Mouse (Mus musculus): ENCODE measurements around the gene Ubash3b. TPM values are rescaled to one million over a fixed set of nuclear protein-coding genes. Genes with fewer than 3 reads are reported as not detected.

The Ubash3b gene
- total RNA-seq, 2 experiments from 2014 or later: 6.2 to 6.9 TPM

DNA sequence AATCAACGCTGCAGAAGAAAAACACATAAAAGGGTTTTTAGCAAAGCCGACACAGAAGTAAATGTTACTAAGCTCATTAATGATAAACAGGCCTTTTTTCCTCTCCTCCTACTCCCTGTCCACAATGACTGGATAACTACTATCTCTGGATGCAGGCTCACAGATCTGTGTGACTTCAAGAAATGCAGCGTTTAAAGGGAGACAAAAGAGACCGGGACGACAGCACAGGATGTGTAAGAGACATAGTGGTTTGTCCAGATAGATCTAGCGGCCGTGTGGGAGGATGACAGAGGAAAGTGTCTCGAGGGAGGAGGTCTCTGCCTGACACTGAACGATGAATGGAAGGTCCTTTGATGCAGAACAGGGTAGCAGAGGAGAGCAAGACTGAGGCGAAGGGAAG, 5.4 kb upstream of the Ubash3b start:
- no peak for DNase-seq

- DNase-seq: no peak
These were observed 866 bp upstream of the Ubash3b start for GRCm38 (mm10) chr9:41162363-41162762.

GRCm38 (mm10) chr9:41160536-41161176, 841 bp downstream of the Ubash3b start:
- DNase-seq: no peak

DNA sequence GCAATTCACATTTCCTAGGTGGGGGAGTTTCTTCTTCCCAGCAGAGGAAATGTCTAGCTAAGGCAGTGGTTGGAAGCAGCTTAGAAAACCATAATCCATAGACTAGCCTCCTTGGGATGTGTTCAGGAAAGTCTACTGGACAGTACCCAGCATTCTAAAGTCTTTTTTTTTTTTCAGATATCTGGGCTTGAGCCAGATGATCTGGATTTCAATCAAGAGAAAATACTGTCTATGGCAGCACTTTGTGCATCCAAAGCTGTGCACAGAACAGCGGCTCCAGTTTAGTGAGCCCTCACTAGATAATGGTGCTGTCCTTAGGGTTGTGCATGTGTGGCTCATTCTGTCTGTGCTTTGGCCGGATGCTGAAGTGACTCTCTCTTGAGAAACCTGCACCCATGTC, 2.3 kb downstream of the Ubash3b start:
- DNase-seq: no peak

GRCm38 (mm10) chr9:41157872-41158567, 3.5 kb downstream of the Ubash3b start:
- DNase-seq: no peak

DNA sequence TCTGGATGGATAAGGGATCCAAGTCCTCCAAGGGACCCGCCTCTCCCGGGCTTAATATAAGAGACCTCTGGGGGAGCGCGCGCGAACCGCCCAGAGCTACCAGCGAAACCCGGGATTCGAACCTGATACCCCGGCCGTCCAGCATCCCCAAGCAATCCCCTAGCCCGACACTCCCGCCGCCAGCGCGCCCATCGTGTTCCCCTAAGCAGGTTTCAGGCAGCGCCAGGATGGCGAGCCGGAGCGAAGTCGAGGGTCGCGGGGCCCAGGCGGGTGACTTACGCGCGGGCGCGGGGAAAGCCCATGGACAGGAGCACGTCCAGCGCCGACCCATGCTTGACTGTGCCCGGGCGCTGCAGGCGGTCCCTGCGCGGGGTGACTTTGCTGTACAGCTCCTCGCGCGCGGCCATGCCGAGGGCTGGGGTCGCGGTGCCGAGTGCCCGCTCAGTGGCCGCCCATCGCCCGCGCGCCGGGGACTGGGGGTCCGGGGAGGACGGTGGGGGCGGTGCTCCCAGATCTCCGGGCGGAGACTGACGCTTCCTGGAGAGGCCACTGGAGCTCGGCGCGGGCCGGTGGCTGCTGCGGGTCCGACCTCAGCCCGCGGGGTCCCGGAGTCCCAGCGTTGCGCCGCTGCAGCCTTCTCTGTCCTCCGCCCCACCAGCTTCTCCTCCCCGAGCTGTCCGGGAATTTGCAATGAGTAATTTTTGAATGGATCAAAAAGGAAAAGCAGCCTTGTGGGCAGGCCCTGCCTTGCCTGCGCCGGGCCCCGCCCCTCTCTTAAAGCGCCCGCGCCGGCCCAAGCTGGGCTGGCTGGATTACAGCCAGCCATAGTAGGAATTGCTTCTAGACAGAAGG, 4.3 kb downstream of the Ubash3b start:
- DNase-seq: peak; percentile 76

DNA sequence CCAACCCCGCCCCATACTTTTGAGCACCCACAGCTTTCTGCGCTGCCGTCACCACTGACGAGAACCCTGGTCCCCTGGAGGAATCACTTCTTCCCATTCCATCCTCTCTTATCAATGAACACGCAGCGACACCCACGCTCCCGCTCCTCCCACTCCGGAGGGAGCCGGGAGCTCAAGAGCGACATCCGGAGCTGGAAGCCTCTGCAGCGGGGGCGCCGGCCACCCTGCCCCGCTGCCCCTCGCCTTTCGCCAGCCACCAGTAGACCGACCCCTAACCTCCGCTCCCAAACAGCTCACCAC, 4.8 kb downstream of the Ubash3b start:
- no peak for DNase-seq

DNA sequence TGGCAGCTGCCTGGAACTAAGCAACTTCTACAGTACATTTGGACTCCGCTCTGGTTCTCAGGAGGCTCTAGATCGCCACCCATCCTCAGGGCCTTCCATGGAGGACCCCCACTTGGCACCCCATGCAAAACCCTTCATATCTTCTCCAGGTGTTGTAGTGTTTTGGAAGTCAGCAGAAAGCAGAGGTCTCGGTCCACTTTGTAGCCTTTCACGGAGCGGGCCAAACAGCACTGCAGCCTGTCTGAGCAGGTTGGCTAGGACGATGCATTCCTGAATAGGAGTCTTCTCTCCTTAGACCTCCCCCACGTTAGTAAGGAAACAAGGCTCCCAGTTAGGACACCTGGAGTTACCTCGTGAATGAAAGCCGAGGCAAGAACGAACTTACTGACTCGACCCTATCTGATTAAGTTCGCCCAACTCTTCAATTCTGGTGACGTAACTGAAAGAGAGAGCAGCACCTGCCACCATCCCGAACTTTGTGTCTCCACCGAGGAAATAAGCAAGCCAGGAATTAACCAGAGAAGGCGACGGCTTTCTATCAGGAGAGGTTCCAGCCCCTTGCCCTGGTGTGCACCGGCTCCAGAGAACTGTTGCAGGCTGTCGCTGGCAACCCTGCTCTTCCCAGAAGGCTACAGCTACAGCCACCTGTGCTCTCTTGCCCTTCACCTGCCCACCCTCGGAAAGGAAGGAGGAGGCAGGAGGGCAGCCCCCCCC, 5.3 kb downstream of the Ubash3b start:
- no peak for DNase-seq

- no peak for DNase-seq
These were observed 7.5 kb downstream of the Ubash3b start for GRCm38 (mm10) chr9:41153979-41154378.

- DNase-seq: no peak
These were observed 8.4 kb downstream of the Ubash3b start for GRCm38 (mm10) chr9:41153050-41153449.

DNA sequence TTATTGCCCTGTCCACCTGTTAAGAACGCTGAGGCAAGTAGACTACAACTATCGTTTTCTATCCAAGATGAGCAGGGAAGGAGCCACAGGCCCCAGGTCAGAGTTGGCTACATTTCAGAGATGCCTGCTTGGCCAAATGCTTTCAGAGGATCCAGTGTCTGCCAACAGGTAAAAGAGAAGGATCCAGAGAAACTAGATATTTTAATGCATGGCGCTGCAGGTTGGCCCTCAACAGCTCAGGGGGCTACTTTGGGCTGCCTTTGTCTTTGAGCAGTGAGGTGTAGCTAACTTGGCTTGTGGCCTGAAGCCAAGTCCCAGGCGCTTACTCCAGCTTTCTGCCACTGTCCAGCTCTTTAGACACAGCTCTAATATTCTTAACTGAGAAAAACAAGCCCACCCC, 10.0 kb downstream of the Ubash3b start:
- DNase-seq: no peak

DNA sequence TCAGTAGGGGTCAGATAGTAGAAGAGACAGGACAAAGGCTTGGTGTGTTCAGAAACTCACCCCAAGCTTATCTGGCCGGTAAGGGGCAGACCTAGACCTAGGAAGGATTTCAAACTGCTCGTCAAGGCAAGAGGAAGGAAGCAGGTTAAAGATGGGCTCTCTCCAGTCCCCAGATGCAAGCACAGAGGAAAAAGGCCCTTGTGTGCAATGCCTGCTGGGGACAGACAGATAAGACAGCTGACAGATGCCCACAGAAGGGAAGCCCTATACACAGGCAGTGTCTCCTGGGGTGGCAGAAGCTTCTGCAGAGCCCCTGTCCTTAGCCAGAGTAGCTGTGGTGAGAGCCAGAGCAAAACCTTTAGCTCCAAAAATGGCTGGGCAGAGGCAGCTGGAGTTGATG, 11.6 kb downstream of the Ubash3b start:
- no peak for DNase-seq

DNA sequence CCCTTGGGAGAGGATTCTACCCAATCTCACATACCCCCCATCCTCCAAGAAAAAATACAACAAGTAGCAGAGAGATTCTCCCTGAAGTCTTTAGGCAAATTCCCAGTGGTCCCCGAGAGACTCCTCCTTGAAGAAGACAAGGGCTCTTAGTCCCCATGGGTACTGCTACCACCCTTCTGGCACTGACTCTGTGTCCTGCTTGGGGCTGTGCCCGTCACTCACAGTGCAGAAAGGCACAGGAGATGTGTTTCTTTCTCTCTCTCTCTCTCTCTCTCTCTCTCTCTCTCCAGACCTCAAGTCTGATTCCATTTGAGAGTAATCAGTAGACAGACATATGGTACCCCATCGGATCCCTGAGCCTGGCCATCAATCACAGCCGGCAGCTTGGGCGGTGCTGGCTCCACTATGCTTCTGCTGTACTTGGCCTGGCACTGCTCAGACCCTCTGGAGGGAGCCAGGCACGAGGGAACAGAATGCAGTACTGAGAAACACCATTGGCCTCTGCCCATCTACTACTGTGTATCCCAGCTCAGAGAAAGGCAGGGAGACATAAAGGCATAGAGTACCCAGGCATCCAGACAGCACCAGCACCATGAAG, 12.3 kb downstream of the Ubash3b start:
- no peak for DNase-seq

DNA sequence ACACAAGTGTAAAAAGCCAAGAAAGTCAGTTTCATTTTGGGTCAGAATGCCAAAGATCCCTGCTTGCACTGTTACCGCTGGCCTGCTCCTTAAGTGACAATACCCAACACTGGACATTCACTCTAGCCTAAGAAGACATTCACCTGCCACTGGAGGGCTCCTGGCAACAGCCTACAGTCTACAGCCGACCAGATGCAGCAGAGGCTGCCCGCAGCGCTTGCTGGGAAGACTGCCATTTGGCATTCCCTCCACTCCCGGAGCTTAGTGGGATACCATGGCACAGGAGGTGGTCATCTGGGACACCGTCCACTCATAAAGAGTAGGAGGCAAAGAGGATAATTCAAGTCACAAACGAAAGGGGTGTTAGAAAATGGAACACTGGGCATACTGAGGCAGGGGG, 12.9 kb downstream of the Ubash3b start:
- DNase-seq: peak; percentile 60

GRCm38 (mm10) chr9:41147203-41147842, 14.2 kb downstream of the Ubash3b start:
- DNase-seq: no peak

- no peak for DNase-seq
These were observed 17.7 kb downstream of the Ubash3b start for GRCm38 (mm10) chr9:41143825-41144224.

DNA sequence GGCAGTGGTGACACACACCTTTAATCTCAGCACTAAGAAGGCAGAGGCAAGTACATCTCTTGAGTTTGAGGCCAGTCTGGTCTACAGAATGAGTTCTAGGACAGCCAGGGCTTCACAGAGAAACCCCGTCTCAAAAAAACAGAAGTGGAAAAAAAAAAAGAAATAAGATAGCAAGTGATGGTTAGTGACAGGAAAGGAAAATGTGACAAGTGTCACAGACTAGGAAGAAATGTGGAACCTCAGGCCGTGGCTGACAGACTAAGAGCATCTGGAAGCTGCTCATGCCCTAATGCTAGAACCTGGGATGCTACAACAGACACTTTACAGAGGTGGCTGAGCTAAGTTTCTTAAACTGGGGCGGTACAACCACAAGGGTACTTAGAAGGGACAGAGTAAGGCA, 18.4 kb downstream of the Ubash3b start:
- DNase-seq: no peak

DNA sequence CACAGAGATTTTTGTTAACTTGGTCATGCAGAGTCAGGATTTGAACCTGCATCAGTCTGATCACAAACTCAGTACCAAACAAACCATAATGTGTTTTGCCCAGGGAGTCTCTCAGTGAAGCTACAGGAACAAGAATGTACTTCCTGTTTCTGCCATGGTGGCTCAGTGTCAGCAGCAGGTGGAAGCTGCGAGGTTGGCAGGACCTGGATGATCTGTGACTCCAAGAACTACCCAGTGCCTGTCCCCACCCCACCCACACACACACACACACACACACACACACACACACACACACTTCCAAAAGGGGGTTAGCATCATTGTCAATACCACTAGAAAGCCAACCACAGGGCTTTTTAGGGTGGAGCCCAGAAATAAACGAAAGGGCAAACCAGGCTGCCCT, 20.5 kb downstream of the Ubash3b start:
- no peak for DNase-seq

DNA sequence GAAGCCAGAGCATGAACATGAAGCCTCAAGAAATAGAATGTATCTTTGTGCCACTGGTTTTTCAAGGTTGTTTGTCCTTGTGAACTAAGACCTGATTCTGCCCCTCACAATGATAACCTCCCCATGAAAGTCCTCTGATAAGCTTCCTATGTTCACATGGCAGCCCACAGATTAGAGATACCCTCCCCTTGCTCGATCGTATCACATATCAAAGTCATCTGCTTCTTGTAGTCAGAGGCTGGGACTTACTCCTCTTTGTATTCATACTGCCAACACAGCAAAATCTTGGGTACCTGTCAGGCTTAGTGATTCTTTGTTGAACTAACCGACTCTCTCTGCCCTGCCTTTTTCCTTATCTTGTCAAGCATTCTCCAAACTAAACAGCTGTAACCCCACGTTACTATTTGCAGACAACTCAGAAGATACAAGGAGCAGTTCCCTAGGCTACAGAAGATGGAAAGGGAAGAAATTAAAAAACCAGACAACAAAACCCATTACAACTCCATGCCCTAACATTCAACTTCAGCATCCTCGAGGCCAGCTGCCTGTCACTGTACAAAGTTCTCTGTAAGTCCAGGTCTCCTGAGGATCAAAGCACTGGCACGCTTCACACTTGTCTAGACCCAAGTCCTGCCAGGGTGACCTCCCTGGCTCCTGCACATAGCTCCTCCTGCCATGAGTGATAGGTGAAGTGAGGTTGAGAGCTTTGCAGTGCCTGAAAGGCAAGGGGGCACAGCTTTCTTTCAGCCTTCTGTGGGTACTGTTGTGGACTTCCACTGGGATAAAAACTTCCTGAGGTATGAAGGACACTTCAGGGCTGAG, 22.3 kb downstream of the Ubash3b start:
- DNase-seq: no peak

DNA sequence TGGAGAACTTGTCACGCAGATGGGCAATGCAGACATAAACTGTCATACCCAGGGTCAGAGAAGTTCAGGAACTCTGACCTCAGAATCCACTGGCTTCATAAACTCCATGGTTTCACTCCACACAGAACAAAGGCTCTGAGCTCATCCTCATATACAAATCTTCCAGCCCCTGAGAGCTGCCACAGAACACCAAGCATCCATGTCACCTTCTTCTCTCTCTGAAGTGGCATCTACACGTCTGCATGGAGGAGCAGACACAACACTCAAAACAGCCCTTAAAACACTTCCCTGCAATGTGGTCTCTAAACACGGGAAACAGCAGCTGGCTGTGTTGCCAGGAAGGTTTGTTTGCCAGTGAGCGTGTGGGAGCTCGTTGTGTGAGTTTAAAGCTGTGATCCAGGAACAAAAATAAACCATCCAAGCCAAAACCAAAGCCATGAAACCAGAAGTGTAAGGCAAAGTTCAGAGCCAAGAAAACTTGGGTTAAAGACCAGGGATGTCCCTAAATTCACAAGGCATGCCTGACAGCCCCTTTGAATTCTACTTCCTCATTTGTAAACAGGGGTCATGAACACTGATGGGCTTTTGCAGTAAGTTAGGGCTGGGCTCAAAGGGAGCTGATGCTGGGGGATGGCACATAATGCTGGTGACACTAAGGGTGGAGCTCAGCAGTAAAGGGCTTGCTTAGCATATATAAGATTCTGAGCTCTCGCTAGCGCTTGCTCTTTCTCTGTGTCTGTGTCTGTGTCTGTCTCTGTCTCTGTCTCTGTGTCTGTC, 24.6 kb downstream of the Ubash3b start:
- DNase-seq: peak; percentile 32
